Mouse (Mus musculus): ENCODE results near the gene Mfsd11.
A peak's percentile ranks its signal among the peaks of the same experiment; 100 is the strongest.

The Mfsd11 gene

DNA sequence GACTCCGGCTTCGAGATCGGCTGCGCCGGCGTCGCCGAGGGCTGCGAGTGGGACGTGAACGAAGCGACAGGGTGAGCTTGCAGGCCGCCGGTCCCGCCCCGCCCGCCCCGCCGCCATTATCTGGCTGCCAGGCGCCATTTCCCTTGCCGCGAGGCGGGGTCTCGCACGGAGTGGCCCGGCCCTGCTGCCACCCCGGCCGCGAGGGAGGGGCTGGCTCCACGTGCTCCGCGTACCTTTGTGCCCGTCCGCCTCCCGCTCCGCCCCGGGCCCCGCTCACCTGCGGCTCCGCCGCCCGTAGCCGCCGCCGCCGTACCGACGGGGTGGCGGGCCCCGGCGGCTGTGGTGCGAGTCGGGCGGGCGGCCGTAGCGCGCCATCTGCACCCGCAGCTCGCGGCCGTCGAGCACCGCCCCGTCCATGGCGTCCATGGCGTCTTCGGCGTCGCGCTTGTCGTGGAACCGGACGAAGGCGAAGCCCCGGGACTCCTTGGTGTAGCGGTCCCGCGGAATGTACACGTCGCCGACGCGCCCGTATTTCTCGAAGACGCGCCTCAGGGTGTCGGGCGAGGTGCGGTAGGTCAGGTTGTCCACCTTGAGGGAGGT is at the start of gene Mfsd11:
Gene Mfsd11, plus strand, starts transcription at position 150 of the 600 bp plus-strand sequence.
- peak; percentile 79 to 81 for DNase-seq (ENCODE audit: low spot score in 2 of 2)

DNA sequence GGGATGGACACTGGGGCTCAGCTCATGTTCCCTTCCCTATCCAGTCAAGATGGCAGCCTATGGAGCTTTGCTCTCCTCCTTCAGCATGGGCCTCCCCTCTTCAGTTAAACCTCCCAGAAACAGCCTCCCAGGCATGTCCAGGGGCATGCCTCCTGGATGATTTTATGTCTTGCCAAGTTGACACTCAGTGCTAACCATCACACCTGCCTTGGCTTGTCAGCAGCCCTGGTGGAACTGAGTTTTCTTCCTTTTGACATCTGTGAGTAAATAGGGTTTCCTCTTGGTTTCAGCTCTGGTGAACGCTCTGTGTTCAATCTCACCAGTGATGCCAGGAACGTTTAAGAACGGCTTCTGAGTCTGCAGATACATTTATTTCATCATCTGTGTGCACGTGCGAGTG is 49.5 kb upstream of the Mfsd11 start:
- no peak for DNase-seq (ENCODE audit: low spot score in 2 of 2)

- no peak for DNase-seq (ENCODE audit: low spot score in 2 of 2)
Measured at GRCm38 (mm10) chr11:116806136-116807071, 45.8 kb upstream of the Mfsd11 start.

GRCm38 (mm10) chr11:116807116-116807515 is 45.1 kb upstream of the Mfsd11 start:
- no peak for DNase-seq (ENCODE audit: low spot score in 2 of 2)

- no peak for DNase-seq (ENCODE audit: low spot score in 2 of 2)
Measured at GRCm38 (mm10) chr11:116807526-116807925, 44.7 kb upstream of the Mfsd11 start.

- DNase-seq (ENCODE audit: low spot score in 2 of 2), result peak; percentile 75 to 88
Measured at GRCm38 (mm10) chr11:116807938-116808606, 44.2 kb upstream of the Mfsd11 start.

DNA sequence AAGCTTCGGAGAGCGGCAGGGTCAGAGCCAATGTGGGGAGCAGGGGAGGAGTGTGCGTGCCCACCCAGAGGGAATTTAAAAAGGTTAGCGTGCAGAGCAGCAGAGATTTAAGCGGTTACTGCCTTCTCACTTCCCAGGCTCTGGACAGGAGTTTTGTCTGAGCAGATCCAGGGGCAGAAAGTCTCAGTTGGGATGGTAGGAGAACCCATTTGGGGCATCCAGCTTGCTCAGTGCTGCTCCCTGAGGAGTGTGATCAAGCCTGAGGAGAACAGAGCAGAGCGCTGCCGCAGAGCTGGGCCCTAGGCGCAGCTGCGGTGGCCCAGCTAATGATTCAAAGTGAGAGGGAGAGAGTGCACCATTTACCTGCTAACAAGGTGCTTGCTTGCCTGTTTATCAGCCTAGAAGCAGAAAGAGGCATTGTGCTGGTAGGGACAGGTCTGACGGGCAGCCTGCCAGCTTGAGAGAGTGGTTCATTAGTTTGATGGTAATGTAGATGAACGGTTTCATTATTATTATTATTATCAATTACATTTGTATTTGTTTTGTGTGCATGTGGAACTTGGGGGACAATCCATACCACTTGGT is 43.3 kb upstream of the Mfsd11 start:
- DNase-seq (ENCODE audit: low spot score in 2 of 2), result no peak

GRCm38 (mm10) chr11:116809520-116809919 is 42.7 kb upstream of the Mfsd11 start:
- DNase-seq (ENCODE audit: low spot score in 2 of 2), result no peak

DNA sequence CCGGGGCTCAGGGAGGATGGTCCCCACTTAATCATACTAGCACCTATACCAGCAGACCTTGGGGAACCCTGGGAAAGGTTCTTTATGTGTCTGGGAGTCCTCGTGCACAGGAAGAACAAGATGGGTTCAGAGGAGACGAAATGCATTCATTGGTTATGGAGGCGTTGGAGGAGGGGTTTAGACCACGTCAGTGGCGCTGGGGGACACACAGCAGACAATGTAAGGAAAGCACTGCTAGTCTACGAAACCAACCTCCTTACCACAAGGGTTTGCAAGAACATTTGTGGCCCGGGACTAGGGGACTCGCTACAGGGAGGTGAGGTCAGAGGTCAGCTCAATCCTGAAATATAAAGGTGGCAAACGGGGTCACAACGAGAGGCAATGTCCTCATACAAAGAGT is 41.7 kb upstream of the Mfsd11 start:
- DNase-seq (ENCODE audit: low spot score in 2 of 2), result no peak

GRCm38 (mm10) chr11:116810983-116811901 is 41.0 kb upstream of the Mfsd11 start:
- peak in 1 of 2 experiments; percentile 61 for DNase-seq (ENCODE audit: low spot score in 2 of 2)

- DNase-seq (ENCODE audit: low spot score in 2 of 2), result no peak
Measured at GRCm38 (mm10) chr11:116812793-116813529, 39.3 kb upstream of the Mfsd11 start.

DNA sequence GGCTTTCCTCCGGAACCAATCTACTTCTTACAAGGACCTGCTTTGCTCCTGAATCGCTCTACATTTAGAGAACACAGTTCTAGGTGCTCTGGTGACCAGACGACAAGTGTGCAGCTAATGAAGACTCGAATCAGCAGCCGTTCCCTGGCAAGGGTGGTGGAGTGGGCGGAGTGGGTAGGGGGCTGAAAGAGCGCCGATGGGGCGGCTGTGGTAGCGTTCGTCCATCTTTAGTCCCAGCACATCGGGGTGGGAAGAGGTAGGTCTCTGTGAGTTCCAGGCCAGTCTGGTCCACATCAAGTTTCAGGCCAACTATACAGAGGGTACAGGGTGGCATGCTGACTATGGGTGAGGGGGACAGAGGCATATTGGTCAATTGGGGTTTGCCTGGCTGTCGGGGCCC is 38.6 kb upstream of the Mfsd11 start:
- no peak for DNase-seq (ENCODE audit: low spot score in 2 of 2)

GRCm38 (mm10) chr11:116814076-116814883 is 38.0 kb upstream of the Mfsd11 start:
- peak; percentile 68 to 73 for DNase-seq (ENCODE audit: low spot score in 2 of 2)

GRCm38 (mm10) chr11:116814884-116815415 is 37.3 kb upstream of the Mfsd11 start:
- DNase-seq (ENCODE audit: low spot score in 2 of 2), result no peak

GRCm38 (mm10) chr11:116816769-116817168 is 35.5 kb upstream of the Mfsd11 start:
- DNase-seq (ENCODE audit: low spot score in 2 of 2), result peak in 1 of 2 experiments; percentile 62

- no peak for DNase-seq (ENCODE audit: low spot score in 2 of 2)
Measured at GRCm38 (mm10) chr11:116817567-116817966, 34.7 kb upstream of the Mfsd11 start.

DNA sequence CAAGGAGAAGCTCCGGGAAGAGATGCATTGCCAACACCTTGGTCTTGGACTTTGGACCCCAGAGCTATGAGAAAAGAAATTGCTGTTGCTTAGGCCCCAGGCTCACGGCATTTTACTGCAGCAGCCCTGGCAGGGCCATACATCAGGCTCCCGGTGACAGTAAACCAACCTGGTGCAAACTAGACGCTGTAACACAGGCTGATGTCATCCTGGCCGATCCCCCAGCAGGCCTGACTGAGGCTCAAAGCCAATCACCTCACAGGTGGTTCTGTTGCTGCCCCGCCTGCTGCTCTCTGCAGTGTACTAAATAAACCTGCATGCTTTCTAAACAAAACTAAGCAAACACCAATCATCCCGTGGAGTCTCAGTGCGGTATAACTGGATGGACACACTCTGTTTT is 33.5 kb upstream of the Mfsd11 start:
- DNase-seq (ENCODE audit: low spot score in 2 of 2), result no peak

DNA sequence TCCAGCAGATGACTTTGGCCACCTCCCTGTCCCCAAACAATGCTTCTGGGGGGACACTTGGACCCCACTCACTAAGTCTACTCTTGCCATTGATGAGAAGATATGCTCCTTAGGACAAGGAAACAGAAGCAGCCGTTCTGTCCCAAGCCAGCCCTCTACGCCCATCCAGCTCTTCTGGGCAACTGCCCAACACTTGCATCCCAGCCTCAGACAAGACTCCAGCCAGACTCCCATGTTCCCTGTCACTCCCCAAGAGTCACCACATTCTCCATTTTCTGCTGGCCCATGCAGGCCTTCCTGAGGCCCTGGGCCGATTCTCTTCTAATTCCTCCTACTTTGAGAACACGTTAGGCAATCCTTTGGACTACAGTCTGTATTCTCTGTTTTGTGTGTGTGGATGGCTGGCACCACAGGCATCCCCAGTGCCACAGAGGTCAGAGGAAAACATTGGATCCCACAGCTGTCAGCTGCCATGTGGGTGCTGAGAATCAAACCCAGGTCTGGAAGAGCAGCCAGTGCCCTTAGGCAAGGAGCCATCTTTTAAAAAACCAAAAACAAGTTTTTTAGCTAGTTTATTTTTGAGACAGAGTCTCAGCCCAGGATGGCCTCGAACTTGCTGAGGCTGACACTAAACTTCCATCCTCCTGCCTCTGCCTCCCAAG is 32.2 kb upstream of the Mfsd11 start:
- DNase-seq (ENCODE audit: low spot score in 2 of 2), result no peak
